Mouse (Mus musculus): Measurements from ENCODE around the gene Ttll5.

The Ttll5 gene

GRCm38 (mm10) chr12:85824438-85825264 lies at the start of gene Ttll5, which contains the start of gene Erg28:
Gene Ttll5, plus strand, starts transcription at chr12:85824659.
Gene Erg28, minus strand, starts transcription at chr12:85824550.
- peak; percentile 97 for DNase-seq (ENCODE audit: low read depth, low spot score)

- DNase-seq (ENCODE audit: low read depth, low spot score) = no peak
Measured at GRCm38 (mm10) chr12:85778962-85779361, 45.5 kb upstream of the Ttll5 start.

DNA sequence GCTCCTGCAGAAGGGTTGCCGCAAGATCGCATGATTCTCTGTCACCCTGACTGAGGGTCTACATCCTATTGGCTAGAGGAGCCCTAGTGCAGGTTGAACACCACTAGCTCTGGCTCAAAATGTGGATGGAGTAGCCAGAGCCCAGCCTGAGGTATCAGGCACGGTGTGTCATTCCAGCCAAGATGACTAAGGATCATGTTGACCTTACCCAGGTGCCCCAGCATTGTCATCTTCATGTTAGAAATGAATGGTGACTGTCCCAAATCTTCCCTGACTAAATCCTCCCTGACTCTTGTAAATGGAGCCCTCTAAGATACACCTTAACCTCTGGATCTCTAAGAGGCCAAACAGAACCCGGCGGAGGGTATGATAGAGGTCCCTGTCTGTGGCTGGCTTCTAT lies 44.8 kb upstream of the Ttll5 start:
- no peak for DNase-seq (ENCODE audit: low read depth, low spot score)

- DNase-seq (ENCODE audit: low read depth, low spot score) = no peak
Measured at GRCm38 (mm10) chr12:85781606-85782005, 42.9 kb upstream of the Ttll5 start.

DNA sequence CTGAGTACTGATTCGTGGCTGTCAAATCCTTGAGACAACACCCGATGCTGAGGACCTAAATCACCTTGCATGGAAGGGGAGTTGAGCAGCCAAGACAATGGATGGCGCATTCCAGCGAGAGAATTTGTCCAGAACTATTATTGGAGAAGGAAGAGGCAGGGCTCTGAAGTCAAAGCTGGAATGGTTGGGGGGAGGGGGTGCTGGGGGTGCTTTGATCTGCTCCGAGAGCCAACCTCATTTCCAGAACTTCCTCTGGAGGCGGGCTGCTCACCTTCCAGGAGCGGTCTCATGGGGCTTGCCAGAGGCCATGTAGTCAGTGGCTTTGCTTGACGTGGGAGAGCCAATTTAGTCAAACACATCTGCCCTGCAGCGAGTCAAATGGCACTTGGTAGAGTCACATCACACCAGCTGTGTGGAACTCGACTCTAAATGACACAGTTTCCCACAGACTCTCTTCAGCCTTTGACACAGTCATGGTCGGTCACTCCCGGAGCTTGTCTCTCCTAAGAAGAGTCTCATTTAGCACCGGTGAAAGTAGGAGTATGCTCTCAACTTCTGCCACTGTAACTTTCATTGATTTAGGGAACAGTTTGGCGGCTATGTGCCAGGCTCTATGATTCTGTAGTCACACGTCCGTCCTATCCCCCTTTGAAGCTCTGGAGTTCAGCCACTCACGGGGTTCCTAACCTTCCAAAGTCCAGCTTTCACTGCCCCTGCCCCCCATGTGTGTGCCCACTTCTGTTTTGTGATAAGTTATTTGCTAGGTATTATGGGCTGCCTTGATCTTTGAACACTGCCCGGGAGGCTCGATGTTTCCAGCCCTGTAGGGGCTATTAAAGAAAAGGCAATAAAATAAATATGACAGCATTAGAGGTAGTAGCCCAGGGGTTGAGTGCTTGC lies 39.3 kb upstream of the Ttll5 start:
- peak; percentile 82 for DNase-seq (ENCODE audit: low read depth, low spot score)

DNA sequence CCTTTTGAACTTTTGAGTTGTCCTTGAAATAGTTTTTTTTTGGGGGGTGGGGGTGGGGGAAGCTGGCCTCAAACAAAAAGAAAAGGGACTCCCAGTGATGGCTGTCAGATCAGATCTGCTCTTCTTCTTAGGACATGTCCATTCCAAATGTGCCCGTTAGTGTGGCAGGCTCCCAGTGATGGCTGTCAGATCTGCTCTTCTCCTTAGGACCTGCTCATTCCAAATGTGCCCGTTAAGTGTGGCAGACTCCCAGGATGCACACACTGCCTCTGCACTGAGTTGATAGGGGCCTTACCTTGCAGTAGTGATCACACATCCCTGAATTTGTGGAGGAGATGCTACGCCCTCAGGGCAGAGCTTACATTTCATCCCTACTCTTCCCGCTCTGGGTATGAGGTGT lies 32.3 kb upstream of the Ttll5 start:
- DNase-seq (ENCODE audit: low read depth, low spot score) = no peak

GRCm38 (mm10) chr12:85792821-85793346 lies 31.6 kb upstream of the Ttll5 start:
- DNase-seq (ENCODE audit: low read depth, low spot score) = peak; percentile 61

DNA sequence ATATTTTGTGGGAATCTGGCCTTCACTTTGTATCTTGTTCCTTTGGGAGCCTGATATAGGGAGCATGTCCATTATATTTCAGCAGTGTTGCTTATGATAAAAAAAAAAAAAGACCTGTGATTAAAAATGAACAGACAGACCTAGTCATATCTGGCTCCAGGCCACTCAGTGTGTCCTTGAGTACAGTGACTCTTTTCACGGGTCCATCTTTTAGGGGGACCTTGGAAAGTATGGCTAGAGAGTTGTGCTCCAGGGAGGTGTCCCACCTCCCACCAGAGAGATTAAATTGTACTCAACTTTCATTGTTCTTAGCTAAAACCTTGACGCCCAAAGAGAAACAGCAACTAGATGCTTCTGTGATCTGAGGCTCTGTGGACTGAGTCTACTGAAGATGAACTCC lies 30.4 kb upstream of the Ttll5 start:
- DNase-seq (ENCODE audit: low read depth, low spot score) = no peak

DNA sequence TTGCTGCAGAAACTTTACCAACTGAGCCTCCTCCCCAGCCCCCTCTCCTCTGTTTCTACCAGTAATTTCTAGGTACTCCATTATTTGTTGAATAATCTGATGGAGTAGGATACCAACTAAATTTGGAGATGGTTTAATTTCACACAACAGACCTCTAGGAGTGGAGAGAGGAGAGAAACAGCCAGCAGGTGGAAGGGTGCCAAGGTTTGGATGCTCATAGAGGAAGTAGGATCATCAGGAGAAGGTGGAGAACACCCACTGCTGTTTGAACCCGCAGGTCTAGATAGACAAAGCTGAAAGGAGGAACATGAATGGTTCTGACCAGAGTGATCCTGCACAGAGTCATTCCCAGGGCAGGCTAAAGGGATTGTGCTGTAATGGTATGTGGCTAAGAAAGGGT lies 28.9 kb upstream of the Ttll5 start:
- DNase-seq (ENCODE audit: low read depth, low spot score) = no peak

- no peak for DNase-seq (ENCODE audit: low read depth, low spot score)
Measured at GRCm38 (mm10) chr12:85800031-85800430, 24.4 kb upstream of the Ttll5 start.

- no peak for DNase-seq (ENCODE audit: low read depth, low spot score)
Measured at GRCm38 (mm10) chr12:85809726-85810125, 14.7 kb upstream of the Ttll5 start.

DNA sequence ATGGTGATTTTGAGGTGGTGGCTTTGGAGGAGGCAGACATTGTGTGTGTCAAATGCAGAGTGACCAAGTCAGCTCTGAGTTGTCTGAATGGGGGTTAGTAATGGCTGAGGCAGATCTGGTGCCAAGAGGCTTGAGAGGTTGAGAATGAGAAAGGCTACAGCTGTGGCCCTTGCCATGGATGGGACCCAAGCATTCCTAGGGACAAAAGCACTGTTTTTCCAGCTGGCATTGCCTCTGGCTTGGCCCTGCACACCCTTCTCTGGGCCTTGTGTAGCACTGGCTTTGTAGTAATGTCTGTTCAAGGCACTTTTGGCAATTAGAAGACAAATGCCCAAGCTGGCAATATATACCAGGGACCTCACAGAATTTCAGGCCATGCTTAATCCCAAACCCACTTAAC lies 13.5 kb upstream of the Ttll5 start:
- no peak for DNase-seq (ENCODE audit: low read depth, low spot score)

GRCm38 (mm10) chr12:85811676-85812075 lies 12.8 kb upstream of the Ttll5 start:
- no peak for DNase-seq (ENCODE audit: low read depth, low spot score)

DNA sequence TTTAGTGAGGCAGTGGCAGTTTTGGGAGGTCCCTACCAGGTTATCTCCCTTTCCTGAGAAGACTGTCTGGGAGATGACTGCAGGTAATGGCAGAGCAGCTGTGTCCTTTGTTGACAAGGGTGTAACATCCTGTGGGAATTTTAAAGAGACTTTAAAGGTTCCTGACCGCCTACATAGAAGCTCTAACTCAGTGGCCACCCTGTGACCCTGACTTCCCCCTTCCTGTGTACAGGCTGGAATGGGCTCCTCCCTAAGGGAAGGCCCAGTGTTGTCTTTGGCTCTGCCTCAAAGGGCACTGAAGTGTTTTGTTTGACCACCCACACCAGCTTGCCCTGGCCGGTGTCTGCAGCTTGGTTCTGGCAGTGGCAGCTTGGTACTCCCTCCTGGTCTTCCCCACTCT lies 10.9 kb upstream of the Ttll5 start:
- peak; percentile 52 for DNase-seq (ENCODE audit: low read depth, low spot score)

DNA sequence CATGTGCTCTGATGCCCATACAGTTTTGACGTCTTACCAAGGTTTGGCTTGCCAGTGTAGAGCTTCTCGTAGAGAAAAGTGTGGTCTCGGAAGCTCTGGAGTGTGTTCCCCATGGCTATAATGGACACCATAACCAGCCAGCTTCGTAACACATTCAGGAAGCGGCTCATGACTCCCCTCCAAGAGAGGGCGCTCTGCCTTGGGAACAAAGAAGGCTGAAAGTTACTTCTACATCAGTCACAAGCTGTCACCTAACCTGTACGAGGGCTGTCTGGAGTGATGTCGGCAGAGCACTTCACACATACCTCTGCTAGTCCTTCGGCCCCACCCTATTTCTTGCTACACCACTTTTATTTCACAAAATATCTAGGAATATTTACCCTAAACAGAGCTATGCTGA lies 2.4 kb upstream of the Ttll5 start:
- DNase-seq (ENCODE audit: low read depth, low spot score) = peak; percentile 50

GRCm38 (mm10) chr12:85825361-85825760 lies 902 bp downstream of the Ttll5 start:
- no peak for DNase-seq (ENCODE audit: low read depth, low spot score)

- no peak for DNase-seq (ENCODE audit: low read depth, low spot score)
Measured at GRCm38 (mm10) chr12:85825822-85826221, 1.4 kb downstream of the Ttll5 start.

- no peak for DNase-seq (ENCODE audit: low read depth, low spot score)
Measured at GRCm38 (mm10) chr12:85828856-85829255, 4.4 kb downstream of the Ttll5 start.

GRCm38 (mm10) chr12:85829866-85830265 lies 5.4 kb downstream of the Ttll5 start:
- no peak for DNase-seq (ENCODE audit: low read depth, low spot score)

DNA sequence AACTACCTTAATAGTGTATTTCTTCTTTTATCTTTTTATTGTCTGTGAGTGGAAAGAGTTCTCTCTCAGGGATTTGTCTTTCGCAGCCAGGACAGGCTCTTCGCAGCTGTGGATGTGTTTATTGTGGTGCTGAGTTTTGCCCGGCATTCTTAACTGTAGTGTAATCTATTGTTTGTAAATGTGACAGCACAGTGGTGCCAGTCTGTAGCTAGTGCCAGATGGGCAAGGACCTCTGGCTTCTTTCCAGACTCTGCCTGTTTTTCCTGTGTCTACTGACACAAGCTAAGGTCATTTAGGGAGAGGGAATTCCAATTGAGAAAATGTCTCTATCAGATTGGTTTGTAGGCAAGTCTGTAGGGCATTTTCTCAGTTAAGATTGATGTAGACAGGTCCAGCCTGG lies 6.2 kb downstream of the Ttll5 start:
- no peak for DNase-seq (ENCODE audit: low read depth, low spot score)

GRCm38 (mm10) chr12:85834543-85834942 lies 10.1 kb downstream of the Ttll5 start:
- DNase-seq (ENCODE audit: low read depth, low spot score) = no peak

DNA sequence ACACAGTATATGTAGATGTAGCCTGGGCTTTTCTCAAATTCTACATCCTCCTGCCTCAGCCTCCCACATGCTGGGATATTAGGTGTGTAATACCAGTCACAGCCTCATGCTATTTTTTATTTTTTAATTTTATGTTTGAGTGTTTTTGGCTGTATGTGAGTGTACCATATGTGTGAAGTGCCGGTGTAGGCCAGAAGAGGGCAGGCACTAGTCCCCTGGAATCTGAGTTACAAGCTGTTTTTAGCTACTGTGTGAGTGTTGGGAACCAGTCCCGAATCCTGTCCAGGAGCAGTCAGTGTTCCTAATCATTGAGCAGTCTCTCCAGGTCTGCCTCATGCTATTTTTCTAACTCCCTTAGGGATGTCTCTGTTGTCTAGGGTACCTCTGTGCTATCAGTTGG lies 13.3 kb downstream of the Ttll5 start:
- DNase-seq (ENCODE audit: low read depth, low spot score) = no peak
